Mouse (Mus musculus): ENCODE measurements around the gene Letmd1.

DNA sequence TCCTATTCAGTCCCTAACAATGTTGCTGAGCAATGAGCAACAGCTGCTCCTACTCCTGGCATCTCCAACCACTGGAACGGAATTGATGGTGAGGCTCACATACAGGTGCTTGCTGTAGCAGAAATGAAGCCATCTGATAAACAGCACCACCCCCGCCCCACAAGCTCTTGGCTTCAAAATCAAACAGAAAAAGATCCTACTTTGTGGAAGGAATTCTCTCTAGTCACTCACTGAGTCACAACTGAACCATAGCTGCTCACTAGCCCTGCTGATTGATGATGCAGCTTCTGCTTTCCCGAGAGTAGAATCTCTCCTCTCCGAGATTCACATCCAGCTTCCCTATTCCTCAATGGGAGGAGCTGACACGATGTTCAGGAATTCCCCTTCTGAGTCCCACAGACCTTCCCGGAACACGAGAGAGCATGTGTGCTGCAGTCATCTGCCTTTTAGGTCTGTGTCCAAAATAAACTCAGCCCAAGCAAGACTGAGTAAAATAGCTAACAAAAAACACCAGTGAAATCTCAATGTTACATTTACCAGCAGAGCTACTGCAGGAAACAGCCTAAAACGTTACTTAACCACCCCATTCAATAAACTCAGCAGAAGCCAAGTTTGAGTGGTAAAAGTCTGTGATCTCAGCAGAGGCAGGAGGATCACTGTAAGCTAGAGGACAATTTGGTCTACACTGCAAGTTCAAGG is 47.6 kb upstream of the Letmd1 start:
- TF ChIP-seq EP300 (IDR thresholded peaks at IDR 0.05; ENCODE audit: insufficient read depth, low read depth, low read length) (no peak), POLR2A (IDR thresholded peaks at IDR 0.05; ENCODE audit: insufficient read depth, low read length) (no peak), CTCF (IDR thresholded peaks at IDR 0.05; ENCODE audit: low read depth, low read length) (no peak)

Measured in ES-Bruce4 (cell line).